In the genomic region with DNA sequence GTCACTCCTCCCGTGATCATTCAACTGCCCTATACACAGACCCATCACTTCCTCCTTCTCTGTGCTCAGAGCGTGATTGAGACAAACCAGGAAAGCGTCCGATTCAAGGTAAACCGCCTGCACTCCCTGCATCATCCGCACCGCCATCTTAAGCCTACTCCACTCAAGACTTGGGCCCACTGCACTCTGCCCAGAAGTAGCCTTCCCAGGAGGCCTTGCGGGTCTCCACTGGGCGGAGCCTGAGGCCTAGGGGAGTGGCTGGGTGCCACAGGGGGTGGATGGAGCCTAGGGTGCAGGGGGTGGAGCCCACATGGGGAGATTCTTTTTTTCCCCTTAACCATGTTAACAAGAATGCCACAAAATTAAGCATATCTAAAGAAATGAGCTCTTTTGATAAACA, we compare ENCODE assay signal across 15 mouse cellular contexts. TPM values are rescaled to one million over a fixed set of nuclear protein-coding genes. Genes with fewer than 3 reads are reported as not detected.
DNase-seq lines count a peak whose midpoint lies in the region; ATAC-seq lines count a peak whose summit lies in the region.
"Had no signal": no experiment of that assay in that cellular context is flagged by ENCODE, and none has a peak within 500 bp of the region (broad histone marks: within the 10 kb centered on the region; RNA-seq: fewer than 3 reads in every experiment).

A gene (minus strand): TSS at position 215 of the 400 bp plus-strand sequence.

- H3K9me3 ChIP-seq in embryonic facial prominence, embryonic 11.5 days (replicated peaks; ENCODE audit: control insufficient read depth, low read length) = no peaks in the 10 kb centered on the region
- no peaks in the 10 kb centered on the region for H3K9me3 ChIP-seq in embryonic facial prominence, embryonic 10.5 days
- H3K9me3 ChIP-seq in neural tube, embryonic 11.5 days (ENCODE audit: control insufficient read depth, low read length) = no peaks in the 10 kb centered on the region
- H3K9me3 ChIP-seq in hindbrain, embryonic 15.5 days = no peaks in the 10 kb centered on the region
- H3K9me3 ChIP-seq: G1E; heart, embryonic 10.5 days; limb, embryonic 13.5 days had no signal

- no peaks in the 10 kb centered on the region for H3K36me3 ChIP-seq in embryonic facial prominence, embryonic 11.5 days (replicated peaks; ENCODE audit: control insufficient read depth, insufficient read depth, low read depth, low read length)
- no peaks in the 10 kb centered on the region for H3K36me3 ChIP-seq in embryonic facial prominence, embryonic 10.5 days (replicated peaks)
- no peaks in the 10 kb centered on the region for H3K36me3 ChIP-seq in neural tube, embryonic 11.5 days (ENCODE audit: control insufficient read depth, insufficient read depth, low read length)
- no peaks in the 10 kb centered on the region for H3K36me3 ChIP-seq in hindbrain, embryonic 15.5 days
- H3K36me3 ChIP-seq: G1E; heart, embryonic 10.5 days; limb, embryonic 13.5 days had no signal

- no peak within 1 kb of the TSS for H3K27ac ChIP-seq in embryonic facial prominence, embryonic 11.5 days (replicated peaks; ENCODE audit: low read depth, low read length)
- H3K27ac ChIP-seq in embryonic facial prominence, embryonic 10.5 days (replicated peaks) = no peak within 1 kb of the TSS
- no peak within 1 kb of the TSS for H3K27ac ChIP-seq in neural tube, embryonic 11.5 days (ENCODE audit: low read depth, low read length)
- no peak within 1 kb of the TSS for H3K27ac ChIP-seq in hindbrain, embryonic 15.5 days (replicated peaks)
- H3K27ac ChIP-seq: heart, embryonic 10.5 days; limb, embryonic 13.5 days had no signal

- no peak within 1 kb of the TSS for H3K9ac ChIP-seq in embryonic facial prominence, embryonic 11.5 days (replicated peaks; ENCODE audit: low read length)
- H3K9ac ChIP-seq in neural tube, embryonic 11.5 days (ENCODE audit: low read length) = no peak within 1 kb of the TSS
- H3K9ac ChIP-seq in hindbrain, embryonic 15.5 days = no peak within 1 kb of the TSS
- H3K9ac ChIP-seq: limb, embryonic 13.5 days had no signal

- peak; percentile 50; the same call in 1 of the 2 replicates for ATAC-seq in embryonic facial prominence, embryonic 11.5 days (replicated peaks; ENCODE audit: insufficient number of reproducible peaks, low FRiP score, low TSS enrichment, low read depth)
- ATAC-seq in neural tube, embryonic 11.5 days (ENCODE audit: insufficient read depth, low FRiP score, low TSS enrichment) = peak; percentile 45; the same call in 1 of the 2 replicates
- ATAC-seq in hindbrain, embryonic 15.5 days (ENCODE audit: low FRiP score, low read depth) = peak; percentile 48; the same call in 1 of the 2 replicates

- no peaks in the 10 kb centered on the region for H3K4me1 ChIP-seq in embryonic facial prominence, embryonic 11.5 days (ENCODE audit: control insufficient read depth, insufficient read depth, low read length)
- no peaks in the 10 kb centered on the region for H3K4me1 ChIP-seq in embryonic facial prominence, embryonic 10.5 days
- H3K4me1 ChIP-seq in neural tube, embryonic 11.5 days (ENCODE audit: control insufficient read depth, insufficient read depth, low read length) = no peaks in the 10 kb centered on the region
- no peaks in the 10 kb centered on the region for H3K4me1 ChIP-seq in hindbrain, embryonic 15.5 days (replicated peaks)
- H3K4me1 ChIP-seq: heart, embryonic 10.5 days; limb, embryonic 13.5 days had no signal

- no peak within 1 kb of the TSS for H3K4me2 ChIP-seq in embryonic facial prominence, embryonic 11.5 days (ENCODE audit: low read depth, low read length)
- H3K4me2 ChIP-seq in neural tube, embryonic 11.5 days (ENCODE audit: low read depth) = no peak within 1 kb of the TSS
- H3K4me2 ChIP-seq in hindbrain, embryonic 15.5 days = no peak within 1 kb of the TSS
- H3K4me2 ChIP-seq: limb, embryonic 13.5 days had no signal

- 94% methylated on average over 9 of the region's 9 CpGs for WGBS in embryonic facial prominence, embryonic 11.5 days
- 94% methylated on average over 9 of the region's 9 CpGs for WGBS in embryonic facial prominence, embryonic 10.5 days
- 95% methylated on average over 9 of the region's 9 CpGs for WGBS in neural tube, embryonic 11.5 days
- WGBS in hindbrain, embryonic 15.5 days = 98% methylated on average over 9 of the region's 9 CpGs

- H3K4me3 ChIP-seq in embryonic facial prominence, embryonic 11.5 days (ENCODE audit: low read depth, low read length) = no peak within 1 kb of the TSS
- no peak within 1 kb of the TSS for H3K4me3 ChIP-seq in embryonic facial prominence, embryonic 10.5 days
- H3K4me3 ChIP-seq in neural tube, embryonic 11.5 days (ENCODE audit: low read depth, low read length) = no peak within 1 kb of the TSS
- no peak within 1 kb of the TSS for H3K4me3 ChIP-seq in hindbrain, embryonic 15.5 days
- H3K4me3 ChIP-seq: heart, embryonic 10.5 days; limb, embryonic 13.5 days had no signal

- no peak for DNase-seq in embryonic facial prominence, embryonic 11.5 days (ENCODE audit: low spot score)
- DNase-seq in embryonic facial prominence, embryonic 10.5 days (ENCODE audit: low spot score) = no peak
- DNase-seq in neural tube, embryonic 11.5 days (ENCODE audit: low spot score) = no peak
- DNase-seq in neural tube, embryonic 10.5 days (ENCODE audit: extremely low spot score, low spot score) = no peak
- DNase-seq in yolk sac, embryonic 10.5 days (ENCODE audit: low spot score) = no peak
- no peak for DNase-seq in liver
- DNase-seq in embryo, embryonic 10 days (ENCODE audit: low spot score) = no peak
- DNase-seq: cerebellum, adult 11 months; lung, adult 2 months had no signal

- no peaks in the 10 kb centered on the region for H3K27me3 ChIP-seq in embryonic facial prominence, embryonic 11.5 days (ENCODE audit: control insufficient read depth, insufficient read depth, low read length)
- no peaks in the 10 kb centered on the region for H3K27me3 ChIP-seq in embryonic facial prominence, embryonic 10.5 days (replicated peaks; ENCODE audit: low read depth, poor library complexity, severe bottlenecking)
- H3K27me3 ChIP-seq in neural tube, embryonic 11.5 days (ENCODE audit: control insufficient read depth, insufficient read depth, low read length) = no peaks in the 10 kb centered on the region
- H3K27me3 ChIP-seq in hindbrain, embryonic 15.5 days = no peaks in the 10 kb centered on the region
- H3K27me3 ChIP-seq: limb, embryonic 13.5 days had no signal

RNA-seq across cellular contexts. Expression of the gene that starts here (rescaled TPM):
- polyA plus RNA-seq in embryonic facial prominence, embryonic 11.5 days (2014; fragmentation: Nextera tagmentation; extraction: Ambion mirVana) = not detected in 2 replicates
- not detected in 2 replicates for polyA plus RNA-seq in embryonic facial prominence, embryonic 10.5 days (2016; fragmentation: Nextera tagmentation; extraction: Ambion mirVana)
- polyA plus RNA-seq in neural tube, embryonic 11.5 days (2014; fragmentation: Nextera tagmentation; extraction: Ambion mirVana) = not detected in 2 replicates
- polyA plus RNA-seq in hindbrain, embryonic 15.5 days (2015; fragmentation: Nextera tagmentation; extraction: Ambion mirVana) = 0.21 and 0.41 TPM in 2 replicates
- polyA plus RNA-seq: G1E; heart, embryonic 10.5 days; kidney, embryonic 14.5 days; limb, embryonic 13.5 days; lung, adult 2 months; stomach, embryonic 16.5 days had no signal

Comparison
In these comparisons a context has a peak if more than half of its experiments do, and no peak if none do; other contexts are left out.
1. Peak in ATAC-seq in embryonic facial prominence, embryonic 11.5 days; RNA of the gene not detected or under 1 TPM.
2. Peak in ATAC-seq in neural tube, embryonic 11.5 days; RNA of the gene not detected or under 1 TPM.
3. Peak in ATAC-seq in hindbrain, embryonic 15.5 days; RNA of the gene not detected or under 1 TPM.